Mouse (Mus musculus): Measurements from ENCODE around the gene Asb9. TPM values are rescaled to one million over a fixed set of nuclear protein-coding genes. Genes with fewer than 3 reads are reported as not detected.
A peak's percentile ranks its signal among the peaks of the same experiment; 100 is the strongest.

The Asb9 gene
- 1.2 and 1.6 TPM in 2 replicates for polyA plus RNA-seq (2016; fragmentation: Nextera tagmentation; extraction: Ambion mirVana)

- Histone ChIP-seq H3K9ac (replicated peaks) (no peak within 1 kb of the TSS), H3K36me3 (no peaks in the 10 kb centered on the region), H3K27ac (peak within 1 kb of the TSS; percentile 62), H3K4me2 (no peak within 1 kb of the TSS; the same call in 1 of the 2 replicates), H3K4me3 (replicated peaks) (no peak within 1 kb of the TSS), H3K9me3 (no peaks in the 10 kb centered on the region), H3K27me3 (peaks cover 6% of the 10 kb centered on the region), H3K4me1 (replicated peaks) (peaks cover 6% of the 10 kb centered on the region; the same call in 1 of the 2 replicates)
- WGBS: 50% methylated on average over 10 of the region's 10 CpGs
- ATAC-seq (ENCODE audit: insufficient number of reproducible peaks, insufficient read depth, low FRiP score, low TSS enrichment, low read depth): peak; percentile 76
Measured at GRCm38 (mm10) chrX:164505709-164506498, at the start of gene Asb9. TSS of gene Asb9 (plus strand) at chrX:164506327.

- H3K9ac ChIP-seq (replicated peaks): no peak overlapping the region
- WGBS: 58% methylated on average over 6 of the region's 6 CpGs
- no peak overlapping the region for H3K27ac ChIP-seq
- H3K27me3 ChIP-seq: peaks cover 11% of the 10 kb centered on the region; the same call in 1 of the 2 replicates
- no peaks in the 10 kb centered on the region for H3K4me1 ChIP-seq (replicated peaks)
- no peak overlapping the region for H3K4me3 ChIP-seq (replicated peaks)
- ATAC-seq (ENCODE audit: insufficient number of reproducible peaks, insufficient read depth, low FRiP score, low TSS enrichment, low read depth): no peak
- H3K36me3 ChIP-seq: no peaks in the 10 kb centered on the region
- no peaks in the 10 kb centered on the region for H3K9me3 ChIP-seq
- no peak overlapping the region for H3K4me2 ChIP-seq
Measured at GRCm38 (mm10) chrX:164459205-164459878, 46.8 kb upstream of the Asb9 start.

GRCm38 (mm10) chrX:164502258-164502657, 3.9 kb upstream of the Asb9 start:
- peaks cover 6% of the 10 kb centered on the region; the same call in 1 of the 2 replicates for H3K27me3 ChIP-seq
- WGBS: 72% methylated on average over 2 of the region's 2 CpGs
- ATAC-seq (ENCODE audit: insufficient number of reproducible peaks, insufficient read depth, low FRiP score, low TSS enrichment, low read depth): no peak

GRCm38 (mm10) chrX:164507068-164507467, 941 bp downstream of the Asb9 start:
- H3K4me3 ChIP-seq (replicated peaks): no peak overlapping the region
- 86% methylated on average over 4 of the region's 4 CpGs for WGBS

More at GRCm38 (mm10) chrX:164502258-164502657, 3.9 kb upstream of the Asb9 start:
- no peak overlapping the region for H3K4me3 ChIP-seq (replicated peaks)
- no peak overlapping the region for H3K9ac ChIP-seq (replicated peaks)
- H3K36me3 ChIP-seq: no peaks in the 10 kb centered on the region
- H3K4me2 ChIP-seq: no peak overlapping the region
- H3K4me1 ChIP-seq (replicated peaks): peaks cover 6% of the 10 kb centered on the region; the same call in 1 of the 2 replicates
- no peaks in the 10 kb centered on the region for H3K9me3 ChIP-seq
- no peak overlapping the region for H3K27ac ChIP-seq

GRCm38 (mm10) chrX:164508728-164509127, 2.6 kb downstream of the Asb9 start:
- no peak for ATAC-seq (ENCODE audit: insufficient number of reproducible peaks, insufficient read depth, low FRiP score, low TSS enrichment, low read depth)
- 50% methylated on average over 3 of the region's 3 CpGs for WGBS
- Histone ChIP-seq H3K4me2 (no peak overlapping the region), H3K27me3 (peaks cover 13% of the 10 kb centered on the region), H3K36me3 (no peaks in the 10 kb centered on the region), H3K9ac (replicated peaks) (no peak overlapping the region), H3K27ac (no peak overlapping the region), H3K4me1 (replicated peaks) (peaks cover 6% of the 10 kb centered on the region; the same call in 1 of the 2 replicates), H3K9me3 (no peaks in the 10 kb centered on the region), H3K4me3 (replicated peaks) (no peak overlapping the region)

More at GRCm38 (mm10) chrX:164507068-164507467, 941 bp downstream of the Asb9 start:
- no peak for ATAC-seq (ENCODE audit: insufficient number of reproducible peaks, insufficient read depth, low FRiP score, low TSS enrichment, low read depth)
- H3K9ac ChIP-seq (replicated peaks): no peak overlapping the region
- H3K27ac ChIP-seq: no peak overlapping the region
- H3K27me3 ChIP-seq: peaks cover 11% of the 10 kb centered on the region
- H3K36me3 ChIP-seq: no peaks in the 10 kb centered on the region
- peaks cover 6% of the 10 kb centered on the region; the same call in 1 of the 2 replicates for H3K4me1 ChIP-seq (replicated peaks)
- no peak overlapping the region for H3K4me2 ChIP-seq
- no peaks in the 10 kb centered on the region for H3K9me3 ChIP-seq

GRCm38 (mm10) chrX:164522138-164522537, 16.0 kb downstream of the Asb9 start:
- no peak for ATAC-seq (ENCODE audit: insufficient number of reproducible peaks, insufficient read depth, low FRiP score, low TSS enrichment, low read depth)
- no peaks in the 10 kb centered on the region for H3K9me3 ChIP-seq
- H3K4me3 ChIP-seq (replicated peaks): no peak overlapping the region
- no peaks in the 10 kb centered on the region for H3K36me3 ChIP-seq
- H3K27me3 ChIP-seq: peaks cover 12% of the 10 kb centered on the region; the same call in 1 of the 2 replicates
- H3K27ac ChIP-seq: no peak overlapping the region
- no peaks in the 10 kb centered on the region for H3K4me1 ChIP-seq (replicated peaks)
- H3K9ac ChIP-seq (replicated peaks): no peak overlapping the region
- no peak overlapping the region for H3K4me2 ChIP-seq

- 27% methylated on average over 1 of the region's 1 CpGs for WGBS
- H3K27me3 ChIP-seq: peaks cover 34% of the 10 kb centered on the region
- no peak overlapping the region for H3K4me3 ChIP-seq (replicated peaks)
- no peak overlapping the region for H3K9ac ChIP-seq (replicated peaks)
- H3K4me2 ChIP-seq: no peak overlapping the region
- H3K36me3 ChIP-seq: no peaks in the 10 kb centered on the region
- no peak overlapping the region for H3K27ac ChIP-seq
- no peaks in the 10 kb centered on the region for H3K4me1 ChIP-seq (replicated peaks)
- no peak for ATAC-seq (ENCODE audit: insufficient number of reproducible peaks, insufficient read depth, low FRiP score, low TSS enrichment, low read depth)
- no peaks in the 10 kb centered on the region for H3K9me3 ChIP-seq
Measured at GRCm38 (mm10) chrX:164526566-164526965, 20.4 kb downstream of the Asb9 start.

GRCm38 (mm10) chrX:164541436-164542317, 35.5 kb downstream of the Asb9 start:
- Histone ChIP-seq H3K4me1 (replicated peaks) (no peaks in the 10 kb centered on the region), H3K36me3 (no peaks in the 10 kb centered on the region), H3K9me3 (no peaks in the 10 kb centered on the region), H3K4me3 (replicated peaks) (no peak overlapping the region), H3K9ac (replicated peaks) (no peak overlapping the region), H3K4me2 (no peak overlapping the region), H3K27ac (no peak overlapping the region), H3K27me3 (peaks cover 21% of the 10 kb centered on the region)
- ATAC-seq (ENCODE audit: insufficient number of reproducible peaks, insufficient read depth, low FRiP score, low TSS enrichment, low read depth): no peak
- 44% methylated on average over 11 of the region's 11 CpGs for WGBS

- Histone ChIP-seq H3K9me3 (no peaks in the 10 kb centered on the region), H3K27me3 (no peaks in the 10 kb centered on the region; the same call in 1 of the 2 replicates), H3K36me3 (no peaks in the 10 kb centered on the region), H3K27ac (no peak overlapping the region), H3K4me3 (replicated peaks) (no peak overlapping the region), H3K4me2 (no peak overlapping the region), H3K4me1 (replicated peaks) (no peaks in the 10 kb centered on the region), H3K9ac (replicated peaks) (no peak overlapping the region)
- ATAC-seq (ENCODE audit: insufficient number of reproducible peaks, insufficient read depth, low FRiP score, low TSS enrichment, low read depth): no peak
- WGBS: 86% methylated on average over 1 of the region's 1 CpGs
Measured at GRCm38 (mm10) chrX:164570195-164570594, 64.1 kb downstream of the Asb9 start.

GRCm38 (mm10) chrX:164576967-164577366, 70.8 kb downstream of the Asb9 start:
- no peaks in the 10 kb centered on the region for H3K9me3 ChIP-seq
- no peak overlapping the region for H3K4me2 ChIP-seq
- ATAC-seq (ENCODE audit: insufficient number of reproducible peaks, insufficient read depth, low FRiP score, low TSS enrichment, low read depth): no peak
- no peak overlapping the region for H3K4me3 ChIP-seq (replicated peaks)
- H3K27me3 ChIP-seq: no peaks in the 10 kb centered on the region; the same call in 1 of the 2 replicates
- 51% methylated on average over 3 of the region's 3 CpGs for WGBS
- no peak overlapping the region for H3K27ac ChIP-seq
- H3K4me1 ChIP-seq (replicated peaks): no peaks in the 10 kb centered on the region
- no peak overlapping the region for H3K9ac ChIP-seq (replicated peaks)
- no peaks in the 10 kb centered on the region for H3K36me3 ChIP-seq
